Mouse (Mus musculus) neural tube, embryonic 12.5 days (tissue): ENCODE measurements at regions not wholly inside any gene's neighbourhood (a gene's known extent, or its start where the extent isn't known, plus 50 kb on each side); places are given as distances from the start of the nearest gene placed in this dataset.

Experiments used
- ATAC-seq: fragments of 200-750 bp; cut with Nextera tagmentation; 2 replicates; pipeline ENCODE4 v1.8.0; 2017; ENCODE audit warnings: low read depth, mild to moderate bottlenecking, moderate TSS enrichment, moderate library complexity; ENCODE audit not compliant: low FRiP score
- H3K27ac ChIP-seq: fragments of 300-500 bp; sonication (generic); 2 replicates; pipeline ENCODE4 v1.5.1; 2016
- H3K27me3 ChIP-seq: fragments of 300-500 bp; sonication (generic); replicated peaks from 2 replicates; pipeline ENCODE4 v1.6.1; 2016; ENCODE audit warnings: mild to moderate bottlenecking
- H3K36me3 ChIP-seq: fragments of 300-500 bp; sonication (generic); 2 replicates; pipeline ENCODE4 v1.6.1; 2016; ENCODE audit warnings: mild to moderate bottlenecking
- H3K4me1 ChIP-seq: fragments of 300-500 bp; sonication (generic); 2 replicates; pipeline ENCODE4 v1.6.1; 2016
- H3K4me2 ChIP-seq: fragments of 300-500 bp; sonication (generic); replicated peaks from 2 replicates; pipeline ENCODE4 v1.6.1; 2016; ENCODE audit warnings: mild to moderate bottlenecking
- H3K4me3 ChIP-seq: fragments of 300-500 bp; sonication (generic); 2 replicates; pipeline ENCODE4 v1.5.1; 2016
- H3K9ac ChIP-seq: fragments of 300-500 bp; sonication (generic); 2 replicates; pipeline ENCODE4 v1.6.1; 2016; ENCODE audit warnings: mild to moderate bottlenecking
- H3K9me3 ChIP-seq: fragments of 300-500 bp; sonication (generic); 2 replicates; pipeline ENCODE4 v1.6.1; 2016; ENCODE audit warnings: mild to moderate bottlenecking
- WGBS: fragments of 180-500 bp; shearing (Covaris S2); methylation state at CpG from one replicate; pipeline ENCODE4 v1.1.7; 2016; 5-methylcytosine and 5-hydroxymethylcytosine counted together

DNA sequence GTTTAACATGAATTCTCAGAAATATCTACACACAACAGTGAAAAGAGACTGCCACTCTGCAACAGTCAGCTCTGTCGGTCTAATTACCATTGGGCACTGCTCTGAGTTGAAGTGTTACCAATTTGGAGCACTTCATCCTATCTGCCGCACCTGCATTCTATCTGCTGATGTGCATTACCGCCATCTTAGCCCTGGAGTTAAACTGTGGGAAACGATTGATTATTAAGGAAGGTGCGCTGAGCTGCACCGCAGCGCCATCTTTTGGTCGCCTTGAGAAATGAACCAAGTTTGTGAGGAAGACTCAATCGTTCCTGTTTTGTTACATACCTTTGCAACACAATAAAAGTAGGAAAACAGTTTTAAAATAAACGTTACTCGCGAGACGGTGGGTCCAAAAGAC lies 110.5 kb downstream of the Rergl start:
- H3K27ac ChIP-seq: no peak overlapping the region
- no peak overlapping the region for H3K4me3 ChIP-seq
- H3K9ac ChIP-seq: no peak overlapping the region
- H3K9me3 ChIP-seq: no peaks in the 10 kb centered on the region
- H3K36me3 ChIP-seq: no peaks in the 10 kb centered on the region
- H3K4me1 ChIP-seq: no peaks in the 10 kb centered on the region
- ATAC-seq: peak; percentile 82; the same call in 1 of the 2 replicates
- 8% methylated on average over 13 of the region's 13 CpGs for WGBS
- H3K27me3 ChIP-seq: no peaks in the 10 kb centered on the region
- no peak overlapping the region for H3K4me2 ChIP-seq

DNA sequence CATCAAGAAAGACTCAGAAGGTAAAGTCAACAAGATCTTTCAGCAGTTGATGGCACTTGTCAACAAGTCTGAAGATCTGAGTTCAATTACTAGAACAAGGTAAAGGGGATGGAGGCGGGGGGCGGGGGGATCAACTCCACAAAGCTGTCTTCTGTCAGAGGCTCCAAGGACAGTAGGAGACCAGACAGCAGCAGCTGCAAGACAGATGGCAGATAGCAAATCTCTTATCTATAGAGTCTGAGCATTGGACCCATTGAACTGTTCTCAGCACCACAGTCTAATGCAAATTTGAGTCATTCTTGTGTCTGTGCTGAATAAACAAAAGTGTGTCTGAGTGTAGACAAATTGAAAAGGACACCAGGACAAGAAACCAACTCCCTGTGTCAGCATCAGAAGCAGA lies 150.8 kb downstream of the Rergl start:
- Histone ChIP-seq H3K27me3 (no peaks in the 10 kb centered on the region), H3K9ac (no peak overlapping the region), H3K4me2 (no peak overlapping the region), H3K4me1 (no peaks in the 10 kb centered on the region), H3K4me3 (no peak overlapping the region), H3K36me3 (no peaks in the 10 kb centered on the region), H3K27ac (no peak overlapping the region), H3K9me3 (no peaks in the 10 kb centered on the region)
- WGBS: 96% methylated on average over 2 of the region's 2 CpGs
- ATAC-seq: no peak

DNA sequence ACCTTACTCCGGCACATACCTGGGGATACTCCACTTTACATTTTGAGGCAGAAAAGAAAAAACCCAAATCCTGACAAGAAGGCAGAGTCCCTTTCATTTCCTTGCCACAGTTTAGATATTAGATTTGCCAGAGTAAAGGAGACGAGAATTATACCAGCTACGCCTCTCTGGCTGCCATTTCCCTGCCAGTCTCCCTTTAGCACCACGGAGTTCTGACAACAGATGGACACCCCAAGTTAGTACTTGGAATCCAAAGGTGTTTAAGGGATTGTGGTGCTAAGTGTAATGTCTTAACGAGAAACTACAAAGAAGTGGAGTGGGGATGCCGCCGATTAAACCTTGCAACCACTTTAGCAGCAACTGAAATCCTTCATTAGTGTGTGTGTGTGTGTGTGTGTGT lies 176.6 kb downstream of the Rergl start:
- no peak for ATAC-seq
- H3K4me3 ChIP-seq: no peak overlapping the region
- no peaks in the 10 kb centered on the region for H3K36me3 ChIP-seq
- H3K27me3 ChIP-seq: no peaks in the 10 kb centered on the region
- WGBS: 93% methylated on average over 7 of the region's 7 CpGs
- H3K27ac ChIP-seq: no peak overlapping the region
- H3K9ac ChIP-seq: no peak overlapping the region
- no peaks in the 10 kb centered on the region for H3K9me3 ChIP-seq
- no peaks in the 10 kb centered on the region for H3K4me1 ChIP-seq
- H3K4me2 ChIP-seq: no peak overlapping the region

DNA sequence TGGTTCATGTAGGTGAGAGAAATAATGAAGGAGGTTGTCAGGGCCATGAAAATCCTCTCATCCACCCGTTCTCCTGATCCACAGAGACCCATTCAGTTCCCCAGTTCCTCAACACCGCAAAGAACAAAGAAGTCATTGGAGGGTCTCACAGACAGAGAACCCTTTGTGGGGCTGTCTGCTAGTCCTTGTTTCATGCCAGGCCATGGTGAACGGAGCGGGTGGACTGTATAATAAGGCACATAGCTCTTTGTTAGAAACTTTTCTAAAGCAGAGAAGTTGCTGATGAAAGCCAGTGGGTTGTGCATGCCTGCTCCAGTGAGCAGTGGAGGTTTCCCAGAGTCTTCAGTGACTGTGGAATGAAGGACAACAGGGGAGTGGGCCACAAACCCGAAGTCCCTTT lies 194.1 kb downstream of the Rergl start:
- Histone ChIP-seq H3K4me3 (no peak overlapping the region), H3K27me3 (no peaks in the 10 kb centered on the region), H3K36me3 (no peaks in the 10 kb centered on the region), H3K27ac (no peak overlapping the region), H3K4me1 (no peaks in the 10 kb centered on the region), H3K9me3 (no peaks in the 10 kb centered on the region), H3K9ac (no peak overlapping the region), H3K4me2 (no peak overlapping the region)
- no peak for ATAC-seq
- 30% methylated on average over 5 of the region's 5 CpGs for WGBS

DNA sequence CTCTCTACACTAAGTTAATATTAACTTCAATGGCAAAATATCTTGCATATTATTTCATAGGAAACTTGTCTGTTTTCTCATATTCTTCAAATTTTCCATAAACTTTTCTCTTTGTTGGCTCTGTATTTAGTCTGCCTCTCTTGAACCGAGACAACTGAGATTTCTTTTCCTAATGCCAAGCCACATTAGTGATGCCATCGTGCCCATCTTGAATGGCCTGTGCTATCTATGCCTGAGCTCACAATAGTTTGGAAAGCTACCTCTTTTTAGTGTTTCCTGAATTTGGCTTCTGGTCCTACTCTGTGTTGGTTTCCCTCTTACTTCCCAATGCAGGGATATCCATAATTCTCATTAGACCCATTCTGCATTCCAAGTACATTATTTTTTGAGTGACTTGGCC lies 197.5 kb downstream of the Rergl start:
- Histone ChIP-seq H3K9me3 (no peaks in the 10 kb centered on the region), H3K4me1 (no peaks in the 10 kb centered on the region), H3K27ac (no peak overlapping the region), H3K9ac (no peak overlapping the region), H3K4me2 (no peak overlapping the region), H3K4me3 (no peak overlapping the region), H3K27me3 (no peaks in the 10 kb centered on the region), H3K36me3 (no peaks in the 10 kb centered on the region)
- WGBS: 78% methylated on average over 2 of the region's 2 CpGs
- no peak for ATAC-seq

DNA sequence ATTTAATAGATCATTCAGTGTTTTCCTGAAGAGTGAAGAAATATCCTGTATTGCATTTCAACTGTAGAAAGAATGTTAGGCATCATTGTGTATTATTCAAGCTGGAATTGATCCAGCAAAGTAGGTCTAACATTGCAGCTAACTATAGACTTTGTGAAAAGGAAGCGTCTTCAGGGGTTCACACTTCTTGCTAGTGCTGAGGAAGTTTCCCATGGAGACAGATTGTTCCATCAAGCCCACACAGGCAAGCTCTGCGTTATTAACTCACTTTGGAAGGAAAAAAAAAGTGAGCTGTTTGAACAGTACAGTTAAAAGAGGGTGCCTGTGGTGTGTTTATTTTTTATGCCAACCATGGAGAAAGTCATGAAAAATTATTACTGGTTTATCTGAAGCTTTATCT lies 206.1 kb downstream of the Rergl start:
- Histone ChIP-seq H3K36me3 (no peaks in the 10 kb centered on the region), H3K9me3 (no peaks in the 10 kb centered on the region), H3K4me3 (no peak overlapping the region), H3K9ac (no peak overlapping the region), H3K27ac (no peak overlapping the region), H3K4me2 (no peak overlapping the region), H3K4me1 (no peaks in the 10 kb centered on the region), H3K27me3 (no peaks in the 10 kb centered on the region)
- WGBS: 72% methylated on average over 2 of the region's 2 CpGs
- no peak for ATAC-seq

DNA sequence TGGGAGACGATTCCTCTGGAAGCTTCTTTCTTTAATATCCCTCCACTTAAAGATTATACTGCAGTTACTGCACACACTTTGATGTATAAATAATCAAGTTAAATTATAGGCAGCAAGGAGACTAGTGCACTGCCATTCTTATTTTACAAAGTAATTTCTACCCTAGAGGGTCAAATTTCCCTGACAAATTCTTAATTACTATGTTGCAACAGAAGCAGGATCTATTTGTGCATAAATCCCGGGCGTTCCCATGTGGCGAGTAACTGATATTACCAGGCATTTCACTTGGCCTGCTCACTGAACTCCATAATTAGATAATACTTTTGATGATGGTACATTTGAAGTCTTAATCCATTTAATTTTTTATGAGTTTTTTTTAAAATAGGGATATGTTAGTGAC lies 222.7 kb downstream of the Rergl start:
- no peak overlapping the region for H3K27ac ChIP-seq
- 77% methylated on average over 4 of the region's 4 CpGs for WGBS
- no peak for ATAC-seq
- no peaks in the 10 kb centered on the region for H3K4me1 ChIP-seq
- H3K9ac ChIP-seq: no peak overlapping the region
- no peak overlapping the region for H3K4me3 ChIP-seq
- H3K9me3 ChIP-seq: no peaks in the 10 kb centered on the region
- H3K36me3 ChIP-seq: no peaks in the 10 kb centered on the region
- no peaks in the 10 kb centered on the region for H3K27me3 ChIP-seq
- no peak overlapping the region for H3K4me2 ChIP-seq

DNA sequence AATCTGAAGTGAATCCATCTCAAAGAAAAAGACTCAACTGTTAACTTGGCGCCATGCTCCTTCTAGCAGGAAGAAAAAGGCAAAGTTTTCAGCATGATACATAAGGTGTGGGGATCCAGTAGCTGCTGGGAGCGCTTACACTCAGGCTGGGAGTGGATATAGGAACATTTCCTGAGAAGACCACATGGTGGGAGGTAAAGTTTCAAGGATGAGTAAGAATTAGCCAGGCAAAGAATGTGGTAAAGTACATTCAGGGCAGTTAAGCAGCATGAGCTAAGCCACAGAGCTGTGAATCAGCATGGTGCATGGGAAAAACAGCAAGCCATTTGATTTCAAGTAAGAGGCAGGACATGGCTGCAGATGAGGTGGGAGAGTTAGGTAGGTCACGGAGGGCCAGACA lies 226.3 kb downstream of the Rergl start:
- 53% methylated on average over 3 of the region's 3 CpGs for WGBS

DNA sequence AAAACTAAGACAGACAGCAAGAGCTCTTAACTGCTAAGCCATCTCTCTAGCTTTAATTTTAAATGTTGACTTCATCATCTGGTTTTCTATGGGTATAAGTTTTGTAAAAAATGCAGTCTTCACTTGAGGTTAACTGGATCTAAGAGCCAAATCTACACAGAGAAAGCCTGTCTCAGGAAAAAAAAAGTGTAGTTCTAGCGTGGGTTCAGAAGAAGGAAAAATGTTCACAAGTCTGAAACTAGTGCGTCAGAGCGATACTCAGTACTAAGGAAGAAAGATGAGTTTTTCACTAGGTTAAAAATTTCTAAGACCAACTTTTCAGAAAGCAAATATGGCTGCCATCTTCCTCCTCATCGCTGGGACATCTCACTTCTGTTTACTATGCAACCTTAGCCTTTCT lies 248.1 kb downstream of the Rergl start:
- WGBS: 90% methylated on average over 4 of the region's 4 CpGs

More for the DNA sequence above, 226.3 kb downstream of the Rergl start:
- Histone ChIP-seq H3K9ac (no peak overlapping the region), H3K36me3 (no peaks in the 10 kb centered on the region), H3K27me3 (no peaks in the 10 kb centered on the region), H3K4me1 (no peaks in the 10 kb centered on the region), H3K4me3 (no peak overlapping the region), H3K9me3 (no peaks in the 10 kb centered on the region), H3K4me2 (no peak overlapping the region), H3K27ac (no peak overlapping the region)
- peak; percentile 17; the same call in 1 of the 2 replicates for ATAC-seq

DNA sequence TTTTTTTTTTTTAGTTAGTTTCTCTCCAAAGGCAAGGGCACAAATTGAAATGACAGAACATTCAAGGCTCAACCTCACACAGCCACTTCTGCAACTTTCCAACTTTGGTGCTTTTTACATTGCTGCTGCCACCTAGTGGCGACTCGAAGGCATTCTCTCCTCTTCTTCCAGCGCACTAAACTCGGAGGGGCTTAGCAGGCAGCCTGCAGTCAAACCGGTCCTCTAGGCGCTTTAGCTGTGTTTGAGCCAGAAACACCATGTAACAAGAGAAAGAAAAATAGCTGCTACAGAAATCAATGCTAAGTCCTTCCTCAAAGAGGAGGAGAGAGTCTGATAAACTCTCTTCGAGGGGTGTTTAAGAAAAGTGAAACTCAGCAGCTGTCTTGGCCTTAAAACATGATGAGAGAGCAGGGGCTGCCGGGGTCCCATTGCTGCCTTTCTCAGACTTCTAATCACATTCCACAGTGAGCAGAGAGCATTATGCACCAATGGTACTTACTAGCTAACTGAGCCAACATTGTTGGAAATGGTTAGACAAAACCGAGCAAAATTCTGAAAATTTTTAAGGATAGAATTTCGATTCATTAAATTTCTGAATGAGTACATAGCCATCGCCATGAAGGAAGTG lies 252.7 kb downstream of the Rergl start:
- Histone ChIP-seq H3K27me3 (no peaks in the 10 kb centered on the region), H3K9me3 (no peaks in the 10 kb centered on the region), H3K4me3 (no peak overlapping the region), H3K36me3 (no peaks in the 10 kb centered on the region), H3K9ac (no peak overlapping the region), H3K27ac (no peak overlapping the region), H3K4me2 (no peak overlapping the region), H3K4me1 (no peaks in the 10 kb centered on the region)
- ATAC-seq: peak; percentile 62
- 38% methylated on average over 11 of the region's 11 CpGs for WGBS

More for the DNA sequence above, 248.1 kb downstream of the Rergl start:
- no peaks in the 10 kb centered on the region for H3K9me3 ChIP-seq
- no peak for ATAC-seq
- no peak overlapping the region for H3K4me2 ChIP-seq
- no peaks in the 10 kb centered on the region for H3K36me3 ChIP-seq
- no peak overlapping the region for H3K27ac ChIP-seq
- H3K4me3 ChIP-seq: no peak overlapping the region
- no peaks in the 10 kb centered on the region for H3K4me1 ChIP-seq
- no peak overlapping the region for H3K9ac ChIP-seq
- no peaks in the 10 kb centered on the region for H3K27me3 ChIP-seq

DNA sequence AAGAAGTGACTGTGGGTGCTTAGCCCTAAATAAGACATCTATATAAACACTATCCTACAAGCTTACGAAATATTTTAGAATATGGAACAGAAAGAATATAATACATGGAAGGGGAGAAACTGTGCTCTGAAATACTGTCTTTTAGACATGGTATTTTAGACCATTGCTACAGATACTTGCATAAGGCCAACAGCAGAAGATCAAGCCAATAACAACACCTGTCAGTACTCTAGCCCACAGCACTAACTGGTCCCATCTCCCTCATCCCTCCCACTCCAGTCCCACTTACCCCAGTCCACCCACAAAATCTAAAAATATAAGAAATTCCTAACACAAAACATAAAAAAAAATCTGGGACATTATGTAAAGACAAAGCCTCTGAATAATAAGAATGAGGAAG lies 275.6 kb downstream of the Rergl start:
- H3K27ac ChIP-seq: no peak overlapping the region
- H3K27me3 ChIP-seq: no peaks in the 10 kb centered on the region
- ATAC-seq: no peak
- no peaks in the 10 kb centered on the region for H3K36me3 ChIP-seq
- H3K9ac ChIP-seq: no peak overlapping the region
- no peaks in the 10 kb centered on the region for H3K4me1 ChIP-seq
- WGBS: 82% methylated on average over 1 of the region's 1 CpGs
- no peaks in the 10 kb centered on the region for H3K9me3 ChIP-seq
- H3K4me3 ChIP-seq: no peak overlapping the region
- no peak overlapping the region for H3K4me2 ChIP-seq

DNA sequence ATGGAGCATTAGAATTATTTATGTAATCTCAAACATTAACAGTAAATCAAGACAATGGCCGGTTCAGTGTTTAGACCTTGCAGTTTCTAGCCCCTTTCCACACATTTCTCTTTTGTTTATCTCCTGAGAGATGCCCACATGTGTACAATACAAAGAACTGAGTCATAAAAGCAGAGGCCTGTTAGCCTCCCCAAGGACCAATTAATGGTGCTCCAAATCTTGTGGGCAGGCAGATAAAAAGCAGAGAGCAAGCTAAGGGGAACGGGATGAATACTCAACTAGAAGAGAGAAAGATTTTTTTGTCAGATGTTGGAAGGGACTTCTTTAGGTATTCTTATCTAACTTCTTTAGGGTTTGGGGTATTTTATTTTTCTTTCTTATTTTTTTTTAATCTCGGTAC lies 287.3 kb downstream of the Rergl start:
- ATAC-seq: no peak
- Histone ChIP-seq H3K27me3 (no peaks in the 10 kb centered on the region), H3K36me3 (no peaks in the 10 kb centered on the region), H3K27ac (no peak overlapping the region), H3K4me1 (no peaks in the 10 kb centered on the region), H3K9me3 (no peaks in the 10 kb centered on the region), H3K4me3 (no peak overlapping the region), H3K9ac (no peak overlapping the region), H3K4me2 (no peak overlapping the region)
- 54% methylated on average over 3 of the region's 3 CpGs for WGBS

DNA sequence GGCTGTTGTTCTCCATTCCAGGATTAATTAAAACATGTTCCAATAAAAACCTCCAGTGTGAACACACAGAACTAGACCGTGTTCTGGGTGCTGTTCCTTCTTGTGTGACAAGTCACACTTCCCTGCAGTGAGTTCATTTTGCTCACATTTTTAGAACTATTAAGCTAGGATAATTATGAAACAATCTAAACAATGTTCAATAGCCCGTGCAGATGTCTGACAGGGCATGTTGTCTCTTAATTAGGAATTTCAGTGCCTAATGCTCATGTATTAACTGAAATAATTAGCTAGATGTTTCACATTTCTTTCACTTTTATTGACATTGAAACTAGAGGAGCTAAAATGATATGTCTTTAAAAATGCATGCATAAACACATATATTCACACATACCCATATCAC lies 291.5 kb downstream of the Rergl start:
- Histone ChIP-seq H3K4me3 (no peak overlapping the region), H3K4me2 (no peak overlapping the region), H3K36me3 (no peaks in the 10 kb centered on the region), H3K4me1 (no peaks in the 10 kb centered on the region), H3K27me3 (no peaks in the 10 kb centered on the region), H3K9me3 (no peaks in the 10 kb centered on the region), H3K9ac (no peak overlapping the region), H3K27ac (no peak overlapping the region)
- ATAC-seq: peak; percentile 13; the same call in 1 of the 2 replicates
- 78% methylated on average over 2 of the region's 2 CpGs for WGBS
